Mouse (Mus musculus) thymus, postnatal 10 days (tissue): ENCODE measurements around the gene Rrp7a.

ENCODE experiments used
- DNase-seq, 2 experiments: peaks; one replicate each; pipeline ENCODE4 v3.0.0; 2021; ENCODE audit warnings: low spot score in 2 of 2

The Rrp7a gene

GRCm38 (mm10) chr15:83065543-83065942, 57.1 kb downstream of the Rrp7a start:
- DNase-seq: no peak
